Mouse (Mus musculus): ENCODE measurements around the gene Gpr158.

DNA sequence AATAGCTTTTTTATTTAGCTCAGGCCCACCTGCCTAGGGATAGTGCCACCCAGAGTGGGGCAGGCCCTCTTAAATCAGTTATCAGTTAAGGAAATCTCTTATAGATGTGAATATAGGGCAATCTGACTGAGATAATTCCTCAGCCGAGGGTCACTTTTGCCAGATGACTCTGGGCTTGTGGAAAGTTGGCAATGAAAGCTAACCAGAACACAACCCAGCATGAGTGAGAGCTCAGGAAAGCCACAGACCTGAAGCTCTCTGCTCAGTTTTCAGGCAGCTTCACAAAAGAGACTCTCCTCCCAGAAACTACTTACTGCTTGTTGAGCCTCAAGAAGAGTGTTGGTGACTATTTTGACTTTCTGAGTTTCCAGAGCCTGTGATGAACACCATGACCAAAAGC is 264.8 kb downstream of the Gpr158 start:
- TF ChIP-seq GATA1 (IDR thresholded peaks at IDR 0.05; ENCODE audit: borderline replicate concordance, low read length): no peak
- no peak for TF ChIP-seq FLI1 (IDR thresholded peaks at IDR 0.05; ENCODE audit: low read length)
